Mouse (Mus musculus) c-Kit-positive CD71-positive TER-119-positive erythroid progenitor cells, embryonic 14.5 days (primary cell): Measurements from ENCODE around the gene Slc7a7.
"Not testable (repeated sequence)": the region's sequence is repeated elsewhere in the genome, so short reads cannot be mapped to it uniquely, and the experiment has no call there.

Experiments
- DNase-seq: peaks from one replicate; pipeline ENCODE4 v3.0.0-alpha.2; 2013; ENCODE audit warnings: low spot score

Slc7a7 gene

DNA sequence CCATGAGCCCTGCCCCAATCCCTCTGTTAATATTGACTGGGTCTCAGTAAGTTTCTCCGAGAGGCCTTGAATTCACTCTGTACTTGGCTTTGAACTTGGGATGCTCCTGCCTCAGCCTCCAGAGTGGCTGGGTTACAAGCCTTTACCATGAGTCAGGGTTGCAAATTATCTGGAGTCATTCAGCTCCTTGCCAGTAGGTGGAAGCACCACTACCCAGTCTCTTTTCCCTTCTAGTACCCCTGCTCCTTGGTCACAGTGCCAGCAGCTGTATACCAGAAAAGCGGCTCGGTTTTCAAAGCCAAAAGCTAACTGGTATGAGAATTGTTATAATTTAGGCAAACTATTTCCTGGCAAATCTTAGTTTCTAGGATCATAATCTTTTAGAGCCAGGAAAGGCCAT is 41.7 kb downstream of the Slc7a7 start:
- DNase-seq = peak; percentile 30

DNA sequence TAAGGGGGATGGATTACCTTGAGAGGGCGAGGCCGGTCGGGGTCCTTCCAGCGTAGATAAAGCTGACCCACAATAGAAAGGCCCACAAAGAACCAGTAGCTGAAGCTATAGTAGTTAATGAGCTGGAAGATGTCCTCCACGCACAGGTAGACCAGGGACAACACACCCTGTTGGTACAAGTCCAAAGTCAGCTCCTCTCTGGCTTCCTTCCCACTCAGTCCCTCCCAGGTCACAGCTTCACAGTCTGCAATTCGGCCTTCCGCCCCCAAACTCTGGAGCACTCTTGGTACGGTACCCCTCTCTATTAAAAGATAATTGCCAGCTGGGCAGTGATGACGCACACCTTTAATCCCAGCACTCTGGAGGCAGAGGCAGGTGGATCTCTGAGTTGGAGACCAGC is 44.7 kb downstream of the Slc7a7 start:
- no peak for DNase-seq

DNA sequence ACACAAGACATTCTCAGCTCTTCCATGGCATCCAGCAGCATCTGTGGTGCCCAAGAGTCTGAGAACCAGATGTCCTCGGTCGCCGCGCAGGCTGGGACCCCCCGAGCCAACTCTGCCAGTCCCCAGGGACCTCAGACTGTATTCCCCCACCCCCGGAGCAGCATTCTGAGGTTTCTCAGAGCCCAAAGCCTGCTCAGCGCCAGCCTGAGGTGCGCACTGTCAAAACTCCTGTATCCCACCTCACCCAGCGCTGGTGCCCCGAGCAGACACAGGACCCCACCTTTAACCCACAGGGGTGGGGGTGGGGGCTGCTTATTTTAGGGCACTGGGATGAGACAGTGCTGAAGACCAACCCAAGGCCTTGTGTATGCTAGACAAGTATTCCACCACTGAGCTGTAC is 46.1 kb downstream of the Slc7a7 start:
- no peak for DNase-seq

DNA sequence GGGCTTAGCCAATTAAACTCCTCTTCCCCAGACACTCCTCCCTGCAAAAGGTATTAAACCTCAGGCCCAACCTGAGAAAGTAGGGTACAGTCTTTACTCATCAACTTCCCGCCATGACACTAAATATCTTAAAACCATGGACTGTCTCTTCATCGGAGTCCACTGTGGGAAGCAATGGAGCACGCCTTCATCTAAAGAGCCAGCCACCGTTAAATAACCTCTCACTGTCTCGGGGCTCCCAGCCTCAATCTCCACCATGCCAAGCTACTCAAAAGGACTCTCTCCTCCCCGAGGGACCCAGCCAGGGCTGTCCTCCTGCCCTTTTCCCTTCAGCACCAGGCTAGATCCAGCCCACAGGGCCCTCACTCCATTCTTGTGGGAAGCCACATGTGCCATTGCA is 47.0 kb downstream of the Slc7a7 start:
- no peak for DNase-seq

DNA sequence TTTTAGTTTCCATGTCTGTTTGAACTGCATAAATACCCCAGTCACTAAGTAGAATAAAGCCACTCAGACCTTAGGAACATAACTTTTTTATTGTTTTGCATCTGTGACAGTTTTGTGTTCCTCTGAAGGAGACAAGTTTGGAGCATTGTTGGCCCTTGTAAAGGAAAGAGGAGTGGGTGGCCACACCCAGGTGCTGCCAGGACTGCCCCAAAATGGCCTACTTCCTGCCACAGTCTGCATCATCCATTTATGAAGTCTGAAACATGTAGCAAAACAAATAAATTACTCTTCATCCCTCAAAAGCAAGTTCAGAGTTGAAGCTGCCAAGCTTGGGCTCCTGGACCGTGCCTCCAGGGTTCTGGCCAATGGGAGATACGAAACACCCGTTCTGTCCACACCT is 48.2 kb downstream of the Slc7a7 start:
- no peak for DNase-seq

DNA sequence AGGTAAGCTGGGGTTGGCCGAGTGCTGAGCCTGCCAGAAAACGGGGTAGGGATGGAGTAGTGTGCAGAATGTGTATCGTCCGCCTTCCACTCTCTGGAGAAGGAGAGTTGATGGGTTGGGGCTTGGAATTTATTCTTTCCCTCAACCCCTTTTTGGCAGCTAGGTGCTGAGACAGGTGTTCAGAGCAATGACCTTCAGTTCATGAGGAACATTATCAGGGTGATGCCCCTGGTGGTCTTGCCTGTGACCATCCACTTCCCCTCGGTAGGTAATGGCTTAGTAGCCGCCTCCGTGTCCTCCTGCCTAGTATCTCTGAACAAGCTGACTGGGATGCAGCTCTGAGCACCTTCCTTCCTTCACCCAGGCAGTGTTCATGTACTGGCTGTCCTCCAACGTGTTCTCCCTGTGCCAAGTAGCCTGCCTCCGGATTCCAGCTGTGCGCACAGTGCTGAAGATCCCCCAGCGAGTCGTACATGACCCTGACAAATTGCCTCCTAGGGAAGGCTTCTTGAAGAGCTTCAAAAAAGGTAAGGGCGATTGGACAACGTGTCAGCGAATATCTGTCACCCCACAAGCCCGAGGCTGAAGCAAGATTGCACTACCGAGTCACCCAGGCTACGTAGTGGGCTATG is 50.0 kb downstream of the Slc7a7 start:
- DNase-seq = no peak

DNA sequence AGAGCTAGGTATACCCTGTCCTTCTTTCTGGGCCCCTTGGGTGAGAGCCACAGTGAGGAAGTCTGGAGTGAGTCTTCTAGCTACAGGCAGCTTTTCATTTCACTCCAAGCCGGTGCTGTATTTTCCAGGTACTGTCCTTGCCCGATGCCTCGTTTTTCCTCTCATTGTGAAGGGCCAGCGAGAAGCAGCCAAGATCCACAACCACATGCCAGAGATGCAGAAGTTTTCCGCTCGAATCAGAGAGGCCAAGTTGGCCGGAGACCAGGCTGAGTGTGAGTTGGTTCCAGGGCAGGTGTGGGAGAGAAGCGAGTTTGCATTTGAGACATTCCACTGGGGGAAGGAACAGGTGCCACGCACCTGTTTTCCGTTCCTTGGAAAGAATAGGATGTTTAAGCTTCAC is 51.0 kb downstream of the Slc7a7 start:
- DNase-seq = no peak

DNA sequence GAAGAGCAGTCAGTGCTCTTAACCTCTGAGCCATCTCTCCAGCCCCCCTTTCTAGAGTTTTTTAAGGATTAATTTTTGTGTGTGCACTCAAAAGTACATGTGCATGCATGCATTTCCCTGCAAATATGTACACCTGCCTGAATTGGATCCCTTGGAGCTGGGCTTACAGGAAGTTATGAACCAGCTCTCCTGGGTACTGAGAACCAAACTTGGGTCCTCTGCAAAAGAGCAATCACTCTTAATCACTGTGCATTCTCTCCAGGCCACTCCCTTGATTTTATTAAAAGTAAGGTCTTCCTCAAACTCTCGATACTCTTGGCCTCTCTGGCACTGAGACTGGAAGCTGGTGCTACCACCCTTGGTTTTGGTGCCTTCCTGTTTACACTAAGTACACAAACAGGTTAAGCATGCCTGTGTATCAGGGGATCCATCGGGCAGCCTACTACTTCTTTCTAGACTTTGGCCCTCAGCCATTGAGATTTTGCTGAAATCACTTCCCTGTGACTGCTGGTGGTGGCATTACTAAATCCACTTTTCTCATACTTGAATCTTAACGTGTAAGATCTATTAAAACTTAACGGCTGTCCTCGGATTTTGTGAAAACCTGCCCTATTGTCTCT is 52.4 kb downstream of the Slc7a7 start:
- no peak for DNase-seq

DNA sequence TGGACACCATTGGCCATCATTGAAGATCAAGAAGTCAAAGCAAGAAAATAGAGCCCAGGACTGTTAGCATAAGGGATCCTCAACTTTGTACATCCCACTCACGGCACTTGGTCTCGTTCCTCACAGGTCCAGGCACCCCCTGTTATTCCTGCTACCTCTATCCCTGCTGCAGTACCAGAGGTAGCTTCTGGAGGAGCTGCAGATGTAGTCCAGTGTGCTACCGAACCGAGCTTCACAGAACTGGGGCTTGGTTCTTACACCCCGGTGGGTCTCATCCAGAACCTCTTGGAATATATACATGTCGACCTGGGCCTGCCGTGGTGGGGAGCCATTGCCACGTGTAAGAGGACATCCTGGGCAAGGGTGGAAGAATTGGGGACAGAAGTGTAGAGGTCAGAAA is 54.4 kb downstream of the Slc7a7 start:
- no peak for DNase-seq

DNA sequence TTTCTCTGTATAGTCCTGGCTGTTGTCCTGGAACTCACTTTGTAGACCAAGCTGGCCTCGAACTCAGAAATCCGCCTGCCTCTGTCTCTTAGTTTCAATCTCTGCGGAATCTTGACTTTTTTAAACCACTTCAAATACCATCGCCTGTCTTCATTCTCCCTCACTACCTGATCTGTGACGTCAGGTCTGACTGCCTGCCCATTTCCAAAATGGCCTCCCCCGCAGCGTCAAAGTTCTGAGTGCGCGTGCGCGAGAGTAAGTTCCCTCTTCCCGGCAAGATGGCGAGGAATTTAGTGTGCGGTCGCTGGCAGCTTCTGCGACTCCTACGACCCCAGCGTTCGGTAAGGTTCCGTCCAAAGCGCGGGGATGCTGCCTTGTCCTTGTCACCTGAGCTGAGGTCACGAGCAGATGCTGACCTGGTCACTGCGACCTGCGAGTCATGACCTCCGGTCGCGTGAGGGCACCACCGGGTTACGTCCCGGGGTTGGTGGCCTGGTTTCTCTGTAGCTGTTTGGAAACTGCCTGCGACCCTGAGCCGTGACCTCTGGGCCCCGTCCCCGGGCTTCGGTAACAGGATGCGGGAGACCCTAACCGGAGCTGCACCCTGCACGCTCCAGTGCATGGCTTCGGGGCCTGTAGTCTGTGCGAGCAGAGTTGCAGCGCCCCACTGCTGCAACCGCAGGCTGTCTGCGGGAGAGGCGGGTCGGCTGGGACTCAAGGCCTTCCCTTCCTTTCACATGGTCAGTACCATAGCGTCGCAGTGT is 56.8 kb downstream of the Slc7a7 start, which contains the start of gene Oxa1l:
Oxa1l (plus strand) TSS at position 258 of the 764 bp plus-strand sequence.
- DNase-seq = peak; percentile 96

DNA sequence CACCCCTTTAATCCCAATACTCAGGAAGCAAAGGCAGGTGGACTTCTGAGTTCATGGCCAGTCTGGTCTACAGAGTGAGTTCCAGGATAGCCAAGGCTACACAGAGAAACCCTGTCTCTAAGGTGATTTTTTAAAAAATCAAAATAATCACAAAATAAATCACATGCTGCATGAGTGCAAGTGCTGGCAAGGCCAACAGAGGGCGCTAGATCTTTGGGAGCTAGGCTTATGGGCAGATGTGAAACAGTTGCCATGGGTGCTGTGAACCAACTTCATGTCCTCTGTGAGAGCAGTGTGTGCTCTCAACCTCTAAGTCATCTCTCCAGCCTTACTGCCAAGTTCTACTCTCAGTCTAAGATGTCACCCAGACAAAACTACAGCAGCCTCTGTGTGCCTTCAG is 63.2 kb downstream of the Slc7a7 start:
- no peak for DNase-seq

DNA sequence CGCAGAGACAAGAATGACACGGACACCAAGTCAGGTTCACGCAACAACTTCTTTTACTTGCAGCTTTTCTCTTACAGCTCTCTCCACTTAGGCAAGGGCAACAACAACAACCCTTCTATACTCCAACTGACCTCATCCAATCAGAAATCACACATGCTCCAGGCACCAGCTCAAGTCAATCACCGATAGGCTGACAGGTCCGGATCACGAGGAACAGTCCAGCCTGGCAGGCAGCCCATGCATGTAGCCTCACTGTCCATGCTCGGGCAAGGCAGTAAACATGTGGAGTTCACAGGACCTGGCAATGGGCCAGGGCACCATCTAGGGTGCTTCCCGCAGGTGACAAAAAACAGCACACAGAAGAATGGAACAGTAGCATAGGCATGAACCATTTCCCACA is 65.3 kb downstream of the Slc7a7 start:
- no peak for DNase-seq

DNA sequence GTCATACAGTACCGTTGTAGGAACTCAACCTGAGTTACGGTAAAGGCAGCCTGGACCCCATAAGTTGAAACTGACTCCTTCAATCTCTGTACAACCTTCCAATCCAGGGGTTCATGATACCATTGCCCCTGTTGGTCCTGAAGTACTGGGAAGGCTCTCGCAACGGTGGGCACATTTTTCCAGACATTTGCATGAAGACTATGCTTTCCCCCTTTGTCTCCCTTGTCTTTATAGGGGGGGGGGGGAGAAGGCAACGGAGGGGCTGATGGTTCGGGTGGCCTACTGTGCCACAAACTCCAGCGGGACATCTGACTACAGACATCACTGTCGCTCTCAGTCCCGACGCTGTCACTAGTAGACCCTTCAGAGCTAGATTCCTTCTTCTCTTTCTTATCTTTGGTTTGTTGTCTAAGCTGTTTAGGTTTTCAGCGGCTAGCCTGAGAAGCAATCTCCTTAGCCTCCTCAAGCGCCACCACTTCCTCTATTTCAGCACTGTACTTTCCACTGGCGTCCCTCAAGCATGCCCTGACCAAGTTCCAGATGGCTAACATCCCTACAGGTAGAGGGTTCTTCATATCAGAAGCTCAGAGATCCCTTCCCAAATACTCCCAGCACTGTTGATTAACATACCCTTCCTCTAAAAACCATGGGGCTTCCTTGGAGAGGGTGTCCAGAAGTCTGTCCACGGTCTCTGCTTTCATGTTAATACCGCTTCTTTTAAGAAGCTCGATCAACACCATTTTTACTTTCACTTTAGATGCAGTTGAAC is 66.6 kb downstream of the Slc7a7 start:
- DNase-seq = not testable (repeated sequence)

DNA sequence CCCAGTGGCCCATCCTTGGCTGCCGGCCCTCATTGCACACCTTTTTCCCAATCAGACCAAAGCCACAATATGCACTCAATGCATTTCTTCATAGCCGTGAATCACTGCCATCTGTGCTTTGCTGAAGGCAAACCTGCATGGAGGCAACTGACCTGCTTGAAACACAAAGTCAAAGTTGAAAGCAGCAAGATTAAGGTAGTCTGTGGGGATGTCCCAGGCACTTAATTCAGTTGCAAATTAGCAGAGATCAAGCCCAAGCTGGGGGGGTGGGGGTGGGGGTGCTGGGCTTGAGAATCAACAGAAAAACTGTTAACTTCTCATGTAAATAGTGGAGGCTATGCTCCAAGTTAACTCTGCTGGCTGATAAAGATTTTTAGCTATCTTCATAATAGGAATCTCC is 75.8 kb downstream of the Slc7a7 start:
- DNase-seq = not testable (repeated sequence)

DNA sequence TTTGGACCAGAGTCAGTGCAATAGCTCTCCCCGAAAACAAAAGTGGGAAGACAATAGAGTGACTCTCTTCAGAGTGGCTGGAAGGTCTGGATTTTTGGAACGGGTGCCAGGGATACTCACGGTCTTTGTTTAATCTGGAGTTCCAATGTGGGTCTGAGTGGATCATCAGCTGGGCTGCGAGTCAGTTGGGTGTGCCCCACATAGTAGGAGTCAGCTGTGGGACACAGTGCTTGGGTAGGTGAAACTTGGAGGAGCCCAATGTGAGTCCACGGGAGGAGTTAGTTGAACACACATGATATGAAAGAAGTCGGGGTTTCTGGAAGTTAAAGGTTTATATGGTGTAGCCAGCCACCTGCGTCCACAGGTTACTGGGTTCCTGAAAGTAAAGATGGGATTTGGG is 76.7 kb downstream of the Slc7a7 start:
- DNase-seq = no peak

DNA sequence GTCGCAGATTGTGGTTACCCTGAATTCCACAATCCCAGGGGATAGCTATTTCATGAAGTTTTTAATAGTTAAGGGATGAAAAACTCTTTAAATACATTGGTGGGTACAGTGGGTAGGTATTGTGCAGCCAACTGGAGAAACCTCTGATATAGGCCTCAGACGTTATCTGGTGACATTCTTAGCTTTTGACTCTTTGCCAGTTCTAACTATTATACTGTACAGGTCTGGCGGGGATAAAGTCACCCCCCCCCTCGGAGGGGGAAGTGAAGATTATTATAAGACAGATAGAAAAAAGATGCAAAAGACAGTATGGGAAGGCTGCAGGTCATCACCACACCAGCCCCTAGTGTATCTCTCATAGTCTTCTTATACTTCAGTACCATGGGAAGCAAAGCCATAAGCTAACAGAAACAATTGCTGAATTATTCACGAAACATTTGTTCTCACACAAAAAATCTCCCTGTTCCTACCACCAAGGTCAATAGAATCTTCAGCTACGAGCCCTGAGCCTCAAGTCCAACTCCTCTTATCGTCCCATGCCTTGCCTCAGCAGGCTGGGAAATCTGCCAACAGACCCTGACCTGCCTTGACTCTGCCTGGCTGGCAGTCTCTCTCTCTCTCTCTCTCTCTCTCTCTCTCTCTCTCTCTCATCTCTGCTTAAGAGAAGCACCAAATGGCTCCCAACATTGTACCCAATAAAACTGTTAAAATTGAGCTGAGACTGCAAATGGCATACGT is 84.0 kb downstream of the Slc7a7 start:
- DNase-seq = no peak

DNA sequence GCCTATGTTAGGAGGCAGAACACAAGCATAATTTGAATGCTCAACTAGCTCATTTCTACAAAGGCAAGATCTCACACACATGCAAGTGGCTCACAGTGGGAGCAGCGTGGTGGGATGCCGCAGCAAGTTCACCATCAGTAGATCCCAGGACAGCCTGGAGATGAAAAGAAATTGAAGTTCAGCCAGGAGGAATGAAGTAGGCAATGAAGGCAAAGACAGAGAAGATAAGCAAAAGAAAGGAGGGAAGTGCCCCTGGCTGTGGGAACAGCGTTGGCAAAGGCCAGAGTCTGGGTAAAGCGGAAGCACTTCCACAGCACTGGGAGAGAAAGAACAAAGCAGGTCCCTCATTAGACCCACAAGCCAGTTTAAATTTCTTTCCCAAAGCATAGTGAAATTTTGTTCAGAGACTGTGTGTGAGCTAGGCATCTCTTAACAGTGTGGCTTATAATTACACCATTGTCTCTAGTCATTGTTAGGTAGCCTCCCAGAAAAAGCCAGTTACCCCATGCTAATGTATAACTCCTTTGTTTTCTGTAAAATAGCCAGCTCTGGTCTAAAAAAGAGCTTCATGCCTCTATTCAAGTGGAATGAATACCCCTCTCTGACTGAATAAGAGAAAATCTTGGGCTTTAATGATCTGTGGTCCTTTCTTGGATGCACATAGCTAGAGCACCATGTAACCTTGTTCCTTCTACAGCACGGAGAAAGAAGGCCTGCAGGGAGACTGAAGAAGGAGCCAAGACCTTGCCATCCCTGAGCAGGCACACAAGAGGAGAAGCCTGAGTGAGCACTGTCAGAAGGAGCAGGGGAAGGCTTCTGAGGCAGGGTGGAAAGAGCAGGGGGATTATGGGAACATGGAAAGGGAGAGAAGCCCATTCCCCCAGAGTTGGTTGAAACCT is 85.2 kb downstream of the Slc7a7 start:
- DNase-seq = no peak

DNA sequence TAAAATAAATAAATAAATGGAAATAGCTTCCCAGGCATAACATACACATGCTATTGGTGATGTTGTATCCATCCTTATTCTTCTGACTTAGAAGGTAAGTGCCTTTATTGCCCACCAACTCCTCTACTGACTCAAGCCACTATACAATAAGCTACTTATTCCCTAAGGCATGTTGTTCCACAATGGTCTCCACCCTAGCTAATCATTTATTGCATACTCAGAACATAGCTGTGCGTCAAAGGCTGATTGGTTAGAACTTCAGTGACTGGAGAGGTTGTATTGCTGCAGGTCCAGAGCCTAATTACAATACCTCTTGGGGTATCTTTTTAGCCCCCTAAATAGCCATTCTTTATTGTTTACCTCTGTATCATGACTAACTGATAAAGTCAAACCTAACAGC is 86.4 kb downstream of the Slc7a7 start:
- no peak for DNase-seq

DNA sequence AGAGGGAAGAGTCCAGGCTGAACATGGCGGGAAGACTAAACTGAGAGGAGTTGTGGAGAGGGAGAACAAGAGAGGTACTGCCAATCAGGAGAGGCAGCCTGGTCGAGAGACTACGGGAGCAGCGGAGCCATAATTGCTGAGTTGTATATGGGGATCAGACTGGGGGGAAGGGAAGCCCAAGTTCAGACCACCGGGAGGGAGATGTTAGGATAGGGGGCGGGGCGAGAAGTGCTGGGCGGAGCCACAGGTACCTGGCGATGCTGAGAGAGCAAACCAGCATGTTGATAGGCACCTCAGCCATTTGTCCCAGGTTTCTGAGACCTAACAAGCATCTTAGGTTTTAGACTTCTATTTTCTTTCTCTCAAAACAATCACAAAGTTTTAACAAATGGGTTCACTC is 88.4 kb downstream of the Slc7a7 start:
- DNase-seq = no peak

DNA sequence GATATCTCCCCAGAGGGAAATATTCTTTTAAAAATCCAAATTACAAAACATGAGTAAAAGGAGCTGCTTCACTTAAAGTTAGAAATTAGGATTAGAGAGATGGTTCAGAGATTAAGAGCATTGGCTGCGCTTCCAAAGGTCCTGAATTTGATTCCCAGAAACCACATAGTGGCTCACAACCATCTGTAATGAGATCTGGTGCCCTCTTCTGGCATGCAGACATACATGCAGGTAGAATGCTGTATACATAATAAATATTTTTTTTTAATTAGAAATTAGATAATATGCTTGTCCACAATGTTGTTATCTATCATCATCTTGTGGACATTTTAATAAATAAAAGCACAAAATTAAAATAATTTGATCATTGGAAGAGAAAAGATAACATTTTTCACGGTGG is 89.0 kb downstream of the Slc7a7 start:
- DNase-seq = no peak

DNA sequence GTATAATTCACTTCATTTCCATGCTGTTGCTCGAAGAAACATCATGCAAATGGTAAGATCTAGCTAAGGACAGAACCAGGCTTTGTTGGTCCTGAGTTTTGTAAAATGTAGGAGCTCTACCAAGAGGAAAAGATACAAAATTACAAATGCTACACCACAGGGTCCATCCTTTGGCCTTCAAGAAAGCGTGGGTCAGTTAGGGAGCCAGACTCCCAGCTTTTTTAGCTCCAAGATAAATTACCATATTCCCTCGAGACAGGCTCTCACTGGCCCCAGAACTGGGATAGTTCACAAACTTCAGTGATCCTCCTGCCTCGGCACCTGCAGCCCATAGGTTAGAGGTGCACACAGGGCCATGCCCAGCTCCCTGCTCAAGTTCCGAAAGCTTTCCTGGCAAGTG is 93.1 kb downstream of the Slc7a7 start:
- no peak for DNase-seq
